In genomic region chr6:4761415-4762142, GRCm38 (mm10) we compare ENCODE assay signal across 7 mouse cellular contexts. TPM values are rescaled to one million over a fixed set of nuclear protein-coding genes. Genes with fewer than 3 reads are reported as not detected.
DNase-seq lines count a peak whose midpoint lies in the region; ATAC-seq and TF ChIP-seq lines count a peak whose summit lies in the region.
"Not testable (repeated sequence)": the region's sequence is repeated elsewhere in the genome, so short reads cannot be mapped to it uniquely, and the experiment has no call there.
"Had no signal": no experiment of that assay in that cellular context is flagged by ENCODE, and none has a peak within 500 bp of the region (broad histone marks: within the 10 kb centered on the region; RNA-seq: fewer than 3 reads in every experiment).

No protein-coding gene starts in this region.

- not testable (repeated sequence) for H3K4me2 ChIP-seq in embryonic facial prominence, embryonic 14.5 days (ENCODE audit: low read depth, low read length); forebrain, embryonic 16.5 days (ENCODE audit: low read length); hindbrain, embryonic 13.5 days; limb, embryonic 11.5 days (ENCODE audit: low read depth, severe bottlenecking); liver, embryonic 14.5 days (ENCODE audit: low read depth); midbrain, embryonic 14.5 days (ENCODE audit: low read length)

- not testable (repeated sequence) for H3K9ac ChIP-seq in embryonic facial prominence, embryonic 14.5 days (ENCODE audit: low read depth, low read length); forebrain, embryonic 16.5 days (replicated peaks; ENCODE audit: low read depth, low read length); hindbrain, embryonic 13.5 days; limb, embryonic 11.5 days (ENCODE audit: low read length); liver, embryonic 14.5 days (replicated peaks); midbrain, embryonic 14.5 days (replicated peaks; ENCODE audit: low read length)

- not testable (repeated sequence) for TF ChIP-seq CTCF in liver, embryonic 14.5 days (IDR thresholded peaks at IDR 0.05; ENCODE audit: low read depth)

- not testable (repeated sequence) for H3K9me3 ChIP-seq in embryonic facial prominence, embryonic 14.5 days (ENCODE audit: control insufficient read depth, low read length); forebrain, embryonic 16.5 days (ENCODE audit: control insufficient read depth, low read length); hindbrain, embryonic 13.5 days; limb, embryonic 11.5 days (ENCODE audit: control insufficient read depth, low read length); liver, embryonic 14.5 days (ENCODE audit: control insufficient read depth, low read length); midbrain, embryonic 14.5 days (ENCODE audit: control insufficient read depth, low read length)

- TF ChIP-seq EP300 in liver, embryonic 14.5 days (IDR thresholded peaks at IDR 0.05; ENCODE audit: low read depth) = not testable (repeated sequence)

- not testable (repeated sequence) for H3K36me3 ChIP-seq in embryonic facial prominence, embryonic 14.5 days (ENCODE audit: control insufficient read depth, insufficient read depth, low read length); forebrain, embryonic 16.5 days (ENCODE audit: control insufficient read depth, insufficient read depth); hindbrain, embryonic 13.5 days; limb, embryonic 11.5 days (ENCODE audit: control insufficient read depth, insufficient read depth, low read length); liver, embryonic 14.5 days (replicated peaks; ENCODE audit: control insufficient read depth, insufficient read depth, low read depth); midbrain, embryonic 14.5 days (ENCODE audit: control insufficient read depth, insufficient read depth, low read length)

- peak; percentile 38; the same call in 1 of the 2 replicates for ATAC-seq in embryonic facial prominence, embryonic 14.5 days (ENCODE audit: low read depth)
- peak; percentile 34; the same call in 1 of the 2 replicates for ATAC-seq in forebrain, embryonic 16.5 days
- ATAC-seq in hindbrain, embryonic 13.5 days (ENCODE audit: low FRiP score) = peak; percentile 45
- 0 out of 2 replicates have a peak, but pooled peaks have one; percentile 40 for ATAC-seq in limb, embryonic 11.5 days (ENCODE audit: insufficient number of reproducible peaks, low FRiP score, low TSS enrichment, low read depth)
- 0 out of 2 replicates have a peak, but pooled peaks have one; percentile 18 for ATAC-seq in liver, embryonic 14.5 days (ENCODE audit: insufficient read depth)
- peak; percentile 25; the same call in 1 of the 2 replicates for ATAC-seq in midbrain, embryonic 14.5 days (ENCODE audit: low FRiP score, low TSS enrichment)

- H3K27me3 ChIP-seq in embryonic facial prominence, embryonic 14.5 days (replicated peaks; ENCODE audit: control insufficient read depth, insufficient read depth, low read length); forebrain, embryonic 16.5 days (replicated peaks; ENCODE audit: control insufficient read depth, insufficient read depth, low read length); hindbrain, embryonic 13.5 days; limb, embryonic 11.5 days (ENCODE audit: control insufficient read depth, insufficient read depth, low read length); liver, embryonic 14.5 days (ENCODE audit: control insufficient read depth, insufficient read depth, low read length); midbrain, embryonic 14.5 days (ENCODE audit: control insufficient read depth, insufficient read depth, low read length): not testable (repeated sequence)

- H3K27ac ChIP-seq in embryonic facial prominence, embryonic 14.5 days (replicated peaks; ENCODE audit: low read depth, low read length); forebrain, embryonic 16.5 days (ENCODE audit: low read length); hindbrain, embryonic 13.5 days; limb, embryonic 11.5 days (replicated peaks; ENCODE audit: low read depth, low read length); liver, embryonic 14.5 days; midbrain, embryonic 14.5 days (replicated peaks; ENCODE audit: low read depth, low read length): not testable (repeated sequence)

- not testable (repeated sequence) for H3K4me1 ChIP-seq in embryonic facial prominence, embryonic 14.5 days (ENCODE audit: control insufficient read depth, insufficient read depth, low read length); forebrain, embryonic 16.5 days (replicated peaks; ENCODE audit: control insufficient read depth, insufficient read depth, low read length); hindbrain, embryonic 13.5 days (replicated peaks); limb, embryonic 11.5 days (ENCODE audit: control insufficient read depth, insufficient read depth, low read length); liver, embryonic 14.5 days (replicated peaks; ENCODE audit: control insufficient read depth in 2 of 2, insufficient read depth in 2 of 2, low read length in 1 of 2); midbrain, embryonic 14.5 days (ENCODE audit: control insufficient read depth, insufficient read depth, low read length)

- DNase-seq in embryonic facial prominence, embryonic 14.5 days (ENCODE audit: low spot score); limb, embryonic 11.5 days (ENCODE audit: low spot score); liver, embryonic 14.5 days (ENCODE audit: low read depth in 3 of 3, low spot score in 3 of 3); midbrain, embryonic 14.5 days: not testable (repeated sequence)

- H3K4me3 ChIP-seq in embryonic facial prominence, embryonic 14.5 days (ENCODE audit: low read depth, low read length); forebrain, embryonic 16.5 days (replicated peaks; ENCODE audit: low read length); hindbrain, embryonic 13.5 days; limb, embryonic 11.5 days (ENCODE audit: low read depth, low read length); liver, embryonic 14.5 days (ENCODE audit: insufficient read depth in 1 of 2, low read depth in 2 of 2, low read length in 2 of 2); midbrain, embryonic 14.5 days (replicated peaks; ENCODE audit: low read depth, low read length): not testable (repeated sequence)

- 35% methylated on average over 3 of the region's 3 CpGs for WGBS in embryonic facial prominence, embryonic 14.5 days
- WGBS in forebrain, embryonic 16.5 days = 34% methylated on average over 3 of the region's 3 CpGs
- WGBS in hindbrain, embryonic 13.5 days = 44% methylated on average over 3 of the region's 3 CpGs
- 36% methylated on average over 3 of the region's 3 CpGs for WGBS in limb, embryonic 11.5 days
- WGBS in liver, embryonic 14.5 days (ENCODE audit: insufficient replicate concordance) = 33% methylated on average over 3 of the region's 3 CpGs
- WGBS in midbrain, embryonic 14.5 days = 51% methylated on average over 3 of the region's 3 CpGs

RNA-seq across cellular contexts. Expression of gene Peg10, which starts 14.5 kb away (rescaled TPM):
- polyA plus RNA-seq in embryonic facial prominence, embryonic 14.5 days (2014; fragmentation: Nextera tagmentation; extraction: Ambion mirVana) = 21.2 and 22.3 TPM in 2 replicates
- polyA plus RNA-seq in forebrain, embryonic 16.5 days (2015; fragmentation: Nextera tagmentation; extraction: Ambion mirVana) = 2.9 and 5.0 TPM in 2 replicates
- polyA plus RNA-seq in hindbrain, embryonic 13.5 days (2015; fragmentation: Nextera tagmentation; extraction: Ambion mirVana) = 7.3 and 9.0 TPM in 2 replicates
- 38.9 and 40.0 TPM in 2 replicates for polyA plus RNA-seq in limb, embryonic 11.5 days (2014; fragmentation: Nextera tagmentation; extraction: Ambion mirVana)
- polyA plus RNA-seq in liver, embryonic 14.5 days (2012; rRNA removed) = 12.9 and 13.0 TPM in 2 replicates
- polyA plus RNA-seq in liver, embryonic 14.5 days (2014; fragmentation: Nextera tagmentation; extraction: Ambion mirVana) = 3.0 and 3.1 TPM in 2 replicates
- polyA plus RNA-seq in midbrain, embryonic 14.5 days (2014; fragmentation: Nextera tagmentation; extraction: Ambion mirVana) = 9.0 and 13.8 TPM in 2 replicates
- polyA plus RNA-seq: CD4-positive, CD25-positive, alpha-beta regulatory T cell, adult 4 months had no signal

RNA-seq across cellular contexts. Expression of gene Sgce, which starts 14.6 kb away (rescaled TPM):
- polyA plus RNA-seq in embryonic facial prominence, embryonic 14.5 days (2014; fragmentation: Nextera tagmentation; extraction: Ambion mirVana) = 67.1 and 69.8 TPM in 2 replicates
- 53.7 and 57.1 TPM in 2 replicates for polyA plus RNA-seq in forebrain, embryonic 16.5 days (2015; fragmentation: Nextera tagmentation; extraction: Ambion mirVana)
- polyA plus RNA-seq in hindbrain, embryonic 13.5 days (2015; fragmentation: Nextera tagmentation; extraction: Ambion mirVana) = 64.4 and 64.6 TPM in 2 replicates
- polyA plus RNA-seq in limb, embryonic 11.5 days (2014; fragmentation: Nextera tagmentation; extraction: Ambion mirVana) = 49.3 and 53.4 TPM in 2 replicates
- 8.2 and 8.9 TPM in 2 replicates for polyA plus RNA-seq in liver, embryonic 14.5 days (2012; rRNA removed)
- 13.9 and 14.2 TPM in 2 replicates for polyA plus RNA-seq in liver, embryonic 14.5 days (2014; fragmentation: Nextera tagmentation; extraction: Ambion mirVana)
- polyA plus RNA-seq in midbrain, embryonic 14.5 days (2014; fragmentation: Nextera tagmentation; extraction: Ambion mirVana) = 47.3 and 51.0 TPM in 2 replicates
